Mouse (Mus musculus) T-helper 17 cell (primary cell): ENCODE measurements around the gene E130308A19Rik.

ENCODE experiments used
- in situ Hi-C, 2 experiments: fragments of 300-600 bp; cut with MboI, MseI; formaldehyde crosslinking; loops; 1 replicate in 1 of 2; 2 replicates in 1 of 2; pipeline ENCODE4 v1.15.1; 2025; ENCODE audit warnings: high pct_unique_total_duplicates in 2 of 2

The E130308A19Rik gene

DNA sequence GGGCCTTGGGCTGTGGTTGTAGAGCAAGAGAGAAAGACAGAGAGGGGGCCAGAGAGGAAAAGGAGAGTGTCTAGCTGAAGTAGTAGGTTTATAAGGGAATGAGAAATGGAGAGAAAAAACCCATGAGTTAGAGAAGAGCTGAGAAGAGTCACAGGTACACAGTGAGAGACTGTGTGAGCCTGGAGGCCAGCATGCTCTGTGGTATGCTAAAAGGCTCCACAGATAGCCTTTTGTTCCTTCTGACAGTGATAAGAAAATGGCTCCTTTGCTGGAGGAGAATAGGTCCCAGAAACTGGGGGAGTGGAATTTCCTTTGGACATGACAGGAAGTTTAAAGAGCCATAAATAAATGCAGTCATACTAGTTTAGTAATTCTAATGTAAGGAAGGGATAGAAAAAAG is 13.2 kb downstream of the E130308A19Rik start:
- in situ Hi-C loops, result loop anchor here in 1 of 2 experiments (5.0 kb wide), 1 partner anchor 68 kb away; no protein-coding TSS in a partner anchor

DNA sequence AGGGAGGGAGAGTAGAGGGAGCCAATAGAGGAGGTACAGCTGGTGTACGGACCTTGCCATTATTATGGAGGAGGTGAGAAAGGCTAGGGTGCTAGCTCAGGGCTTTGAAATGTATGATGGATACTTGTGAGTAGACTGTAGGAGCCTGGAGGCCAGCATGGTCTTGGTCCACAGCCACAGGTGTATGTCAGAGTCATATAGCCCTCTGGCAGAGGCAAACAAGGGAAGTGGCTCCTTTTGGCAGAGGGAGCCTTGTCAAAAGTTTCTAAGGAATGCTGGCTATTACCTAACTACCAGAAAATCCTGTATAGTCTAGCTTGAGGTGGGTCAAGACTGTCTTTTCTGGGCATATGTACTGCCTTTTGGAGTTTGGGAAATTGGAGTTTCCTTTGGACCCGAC is 14.7 kb downstream of the E130308A19Rik start:
- in situ Hi-C loops, result no loop called here

DNA sequence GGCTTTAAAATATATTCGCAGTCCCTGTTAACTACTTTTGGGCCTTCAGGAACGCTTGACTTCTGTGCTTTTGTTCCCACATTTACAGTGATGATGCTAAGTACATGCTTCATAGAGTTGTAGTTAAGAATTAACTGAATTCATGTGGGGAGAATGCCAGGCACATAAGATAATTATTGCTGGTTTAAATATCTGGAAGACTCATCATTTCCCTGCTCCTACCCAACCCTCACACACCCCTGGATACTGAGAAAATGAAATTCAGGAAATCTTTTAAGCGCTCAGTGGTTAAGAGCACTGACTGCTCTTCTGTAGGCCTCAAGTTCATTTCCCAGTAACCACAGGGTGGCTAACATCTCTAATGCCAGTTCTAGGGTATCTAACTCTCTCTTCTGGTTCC is 16.0 kb downstream of the E130308A19Rik start:
- in situ Hi-C loops, result no loop called here

DNA sequence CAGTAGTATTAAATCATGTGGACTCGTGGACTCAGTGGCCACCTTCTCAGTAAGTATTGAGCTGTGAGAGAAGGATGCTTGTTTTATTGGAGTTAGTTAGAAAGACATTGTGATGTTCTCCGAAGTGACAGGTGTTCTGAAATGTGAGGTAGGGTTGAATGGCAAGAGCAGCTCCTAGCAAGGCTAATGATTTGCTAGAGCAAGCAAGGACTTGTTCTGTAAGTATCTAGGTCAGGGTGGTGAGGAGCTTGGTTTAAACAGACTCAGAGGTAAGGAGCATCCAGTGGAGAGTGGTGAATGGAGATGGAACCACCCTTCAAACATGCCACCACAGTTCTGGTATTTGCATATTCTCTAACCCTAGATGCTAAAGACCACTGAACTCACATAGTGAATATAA is 16.6 kb downstream of the E130308A19Rik start:
- in situ Hi-C loops, result no loop called here

DNA sequence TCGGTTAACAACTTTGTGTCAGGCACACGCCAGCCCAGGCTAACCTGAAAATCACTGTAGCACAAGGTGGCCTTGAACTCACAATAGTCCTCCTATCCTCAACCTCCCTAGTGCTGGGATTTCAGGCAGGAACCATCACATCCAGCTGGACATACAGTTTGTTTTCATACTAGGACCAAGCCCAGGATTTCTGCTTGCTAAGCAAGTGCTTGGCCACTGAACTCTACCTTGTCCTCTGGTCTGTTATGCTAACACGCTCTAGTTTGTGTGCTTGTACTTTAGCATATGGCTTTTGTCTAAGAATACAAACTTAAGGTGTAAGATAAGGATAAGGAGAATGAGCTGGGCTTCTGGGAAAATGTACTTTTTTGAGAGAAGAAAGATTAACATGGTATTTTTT is 18.4 kb downstream of the E130308A19Rik start:
- in situ Hi-C loops, result no loop called here

DNA sequence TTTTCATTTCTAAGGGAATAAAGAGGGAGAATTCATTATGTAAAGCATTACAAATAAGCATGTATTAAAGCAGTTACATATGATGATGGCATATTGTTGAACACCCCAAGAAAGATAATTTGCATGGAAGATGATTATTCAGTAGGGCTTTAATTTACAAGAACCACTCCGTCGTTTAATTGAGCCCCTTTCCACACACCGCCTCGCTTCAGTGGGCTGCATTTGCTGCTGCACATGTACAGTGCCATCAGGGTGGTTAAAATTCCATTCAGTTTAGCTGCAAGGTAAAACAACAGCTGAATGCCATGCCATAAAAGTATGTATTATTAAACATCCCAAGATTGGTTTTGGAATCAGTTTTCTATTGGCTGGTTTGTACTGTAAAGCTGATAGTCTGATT is 19.0 kb downstream of the E130308A19Rik start:
- in situ Hi-C loops, result no loop called here

DNA sequence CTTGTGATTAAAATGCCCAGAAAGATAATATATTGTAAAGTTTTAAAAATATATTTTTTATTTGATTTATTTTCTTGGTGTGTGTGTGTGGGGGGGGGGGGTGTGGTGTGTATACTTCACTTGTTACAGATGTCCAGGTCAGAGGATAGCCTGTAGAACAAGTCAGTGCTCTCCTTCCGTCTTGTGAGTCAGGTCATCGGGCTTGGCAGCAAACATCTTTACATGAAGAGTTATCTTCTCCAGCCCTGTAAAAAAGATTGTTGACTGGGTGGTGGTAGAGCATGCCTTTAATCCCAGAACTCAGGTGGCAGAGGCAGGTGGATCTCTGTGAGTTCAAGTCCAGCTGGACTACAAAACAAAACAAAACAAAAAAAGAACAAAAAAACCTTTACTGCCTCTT is 19.6 kb downstream of the E130308A19Rik start:
- in situ Hi-C loops, result no loop called here

DNA sequence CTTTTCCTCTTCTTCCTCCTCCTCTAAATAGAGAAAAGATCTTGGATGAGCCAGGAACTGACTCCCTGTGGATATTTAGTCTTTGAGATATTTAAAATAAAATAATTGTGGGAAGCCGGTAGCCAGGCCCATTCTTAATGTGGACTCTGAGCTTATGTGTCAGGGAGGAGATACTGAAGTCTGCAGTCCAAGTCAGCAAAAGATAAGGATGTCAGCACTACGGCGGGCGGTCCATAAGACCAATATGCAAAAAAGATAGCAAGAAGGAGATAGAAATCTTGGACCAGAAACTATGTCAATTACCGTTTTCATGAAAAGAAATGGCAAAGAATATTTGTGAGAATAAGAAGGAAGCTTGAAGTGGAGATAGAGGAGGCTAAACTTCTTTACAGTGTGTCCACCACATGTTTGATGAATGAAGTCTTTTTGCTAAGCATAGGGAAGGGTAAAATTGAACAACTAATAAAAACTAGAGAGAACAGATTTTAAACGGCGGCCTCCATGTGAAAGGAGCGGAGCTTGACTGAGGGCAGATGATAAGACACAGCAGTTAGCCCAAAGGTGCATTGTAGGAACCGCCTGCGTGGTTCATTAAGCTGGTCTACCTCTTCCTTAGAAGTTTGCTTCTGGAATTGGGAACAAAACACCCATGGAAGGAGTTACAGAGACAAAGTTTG is 20.1 kb downstream of the E130308A19Rik start:
- in situ Hi-C loops, result no loop called here

DNA sequence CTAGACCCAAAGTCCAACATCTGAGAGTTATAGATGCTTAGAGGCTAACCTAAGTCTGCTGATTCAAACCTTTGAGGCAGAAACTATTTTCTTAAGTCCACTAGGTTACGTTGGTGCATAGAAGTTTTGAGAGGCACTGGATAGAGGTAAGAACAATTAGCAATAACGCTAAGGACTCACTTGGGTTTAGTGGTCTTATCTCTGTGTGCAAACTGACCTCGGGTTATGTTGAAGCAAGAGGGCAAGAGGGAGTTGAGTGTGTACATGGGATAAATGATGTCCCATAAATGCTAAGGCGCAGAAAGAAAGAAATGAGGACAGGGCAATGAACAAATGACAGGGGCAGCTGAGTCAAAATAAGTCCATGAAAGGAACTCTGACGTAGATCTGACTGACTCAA is 23.1 kb downstream of the E130308A19Rik start:
- in situ Hi-C loops, result no loop called here

DNA sequence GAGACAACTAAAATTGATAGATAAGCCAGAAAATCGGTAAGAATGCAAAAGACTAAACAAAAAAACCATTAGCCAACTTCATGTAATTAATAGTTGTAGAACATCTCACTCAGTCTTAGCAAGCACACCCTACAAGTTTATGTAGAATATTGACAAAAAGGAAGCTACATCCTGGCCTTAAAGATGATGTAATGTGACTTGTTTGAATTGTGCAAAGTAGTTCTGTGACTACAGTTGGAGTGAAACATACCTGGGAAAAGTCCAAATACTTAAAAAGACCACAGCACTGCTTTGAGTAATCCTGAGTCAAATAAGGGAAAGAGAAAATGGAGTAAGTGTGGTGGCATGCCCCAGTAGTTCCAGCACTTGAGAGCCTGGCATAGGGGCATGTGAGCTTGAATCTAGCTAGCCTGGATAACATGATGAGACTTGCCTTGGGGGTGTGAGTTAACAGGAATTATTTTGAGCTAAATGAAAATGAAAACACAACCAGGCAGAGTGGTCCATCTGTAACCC is 26.2 kb downstream of the E130308A19Rik start:
- in situ Hi-C loops, result no loop called here

DNA sequence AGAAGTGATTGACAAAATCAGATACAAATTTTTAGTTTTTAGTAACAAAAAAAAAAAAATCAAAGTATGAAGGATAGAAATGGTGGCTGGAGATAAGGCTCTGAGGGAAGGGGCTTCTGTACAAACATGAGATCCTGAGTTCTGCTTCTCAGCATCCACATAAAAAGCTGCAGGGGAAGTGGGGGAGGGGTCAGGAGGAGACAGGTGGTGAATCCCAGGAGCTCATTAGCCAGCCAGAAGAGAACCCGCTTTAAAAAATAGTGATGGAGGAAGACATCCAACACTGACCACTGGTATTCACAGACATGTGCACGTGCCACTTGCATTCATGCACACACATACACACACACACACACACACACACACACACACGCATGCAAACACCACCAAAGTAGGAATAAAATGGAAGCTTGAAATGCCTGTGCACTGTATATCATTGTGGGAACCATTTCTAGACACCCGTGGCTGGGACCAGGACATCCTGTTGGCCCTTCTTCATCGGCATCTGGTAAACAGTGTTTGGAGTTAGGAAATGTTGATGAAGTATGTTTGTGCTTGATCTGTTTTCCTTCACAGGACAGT is 30.1 kb downstream of the E130308A19Rik start:
- in situ Hi-C loops, result no loop called here

DNA sequence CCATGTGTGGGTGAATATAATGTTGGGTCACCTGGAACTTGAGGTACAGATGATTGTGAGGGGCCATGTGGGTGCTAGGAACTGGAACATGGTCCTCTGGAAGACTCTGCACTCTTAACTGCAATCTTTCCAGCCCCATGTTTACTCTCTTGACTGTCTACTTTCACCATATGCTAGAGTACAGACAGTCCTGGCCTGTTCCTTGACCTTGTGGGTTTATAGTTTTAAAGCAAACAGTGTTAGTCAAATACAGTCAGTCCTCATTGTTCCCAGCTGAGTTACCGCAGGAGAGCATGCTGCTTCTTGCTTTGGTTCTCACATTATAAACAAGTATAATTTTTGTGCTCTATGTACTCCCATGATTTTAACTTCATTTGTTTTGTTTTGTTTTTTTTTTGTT is 36.2 kb downstream of the E130308A19Rik start:
- in situ Hi-C loops, result no loop called here

DNA sequence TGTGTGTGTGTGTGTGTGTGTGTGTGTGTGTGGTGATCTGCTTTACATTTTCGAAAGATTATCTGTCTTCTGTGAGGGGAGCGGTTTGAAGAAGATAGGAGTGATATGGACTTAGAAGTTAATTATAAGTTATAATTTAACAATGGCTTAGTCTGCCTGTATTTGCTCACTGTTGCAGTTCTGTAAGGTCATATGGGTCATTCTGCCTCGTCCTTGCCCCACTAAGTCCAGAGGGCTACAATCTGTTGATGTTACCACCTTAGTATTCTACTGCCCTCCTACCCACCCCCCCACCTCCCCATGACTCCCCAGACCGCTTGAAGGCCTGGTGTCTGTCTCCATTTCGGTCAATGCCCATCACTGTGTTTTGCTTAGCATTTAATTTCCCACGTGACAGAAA is 37.4 kb downstream of the E130308A19Rik start:
- in situ Hi-C loops, result no loop called here

DNA sequence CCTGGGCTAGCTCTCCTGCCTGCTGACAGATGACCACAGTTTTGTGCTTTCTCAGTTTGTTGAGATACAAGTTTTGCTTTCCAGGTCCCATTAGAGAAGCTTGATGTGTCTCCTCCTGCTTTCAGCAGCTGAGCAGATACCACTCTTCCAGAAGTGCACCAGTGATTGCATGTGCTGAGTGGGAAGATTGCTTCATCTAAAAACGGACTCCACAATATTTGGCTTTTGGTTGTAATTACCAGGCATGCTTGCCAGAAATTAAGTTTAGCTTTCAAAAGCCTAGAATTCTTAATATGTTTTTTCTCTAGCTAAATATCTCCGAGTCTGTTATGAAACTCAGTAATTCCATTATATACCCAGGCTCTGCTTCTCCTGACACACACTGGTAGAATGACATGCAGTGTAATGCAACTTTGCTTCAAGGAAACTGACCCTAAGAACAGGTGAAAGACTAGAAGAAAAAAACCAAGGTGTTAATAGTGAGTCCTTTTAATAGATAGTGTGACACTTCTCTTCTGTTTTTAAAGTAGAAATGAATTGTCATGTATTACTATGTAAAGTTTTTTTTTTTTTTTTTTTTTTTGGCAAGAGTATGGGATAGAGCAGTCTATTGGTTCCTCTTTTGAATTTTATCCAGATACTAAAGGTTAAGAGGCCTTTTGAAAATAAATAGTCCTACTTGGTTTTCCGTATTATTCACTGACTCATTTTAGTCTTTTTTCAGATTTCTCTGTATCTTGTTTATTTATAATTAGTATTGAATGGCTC is 40.7 kb downstream of the E130308A19Rik start:
- in situ Hi-C loops, result no loop called here

DNA sequence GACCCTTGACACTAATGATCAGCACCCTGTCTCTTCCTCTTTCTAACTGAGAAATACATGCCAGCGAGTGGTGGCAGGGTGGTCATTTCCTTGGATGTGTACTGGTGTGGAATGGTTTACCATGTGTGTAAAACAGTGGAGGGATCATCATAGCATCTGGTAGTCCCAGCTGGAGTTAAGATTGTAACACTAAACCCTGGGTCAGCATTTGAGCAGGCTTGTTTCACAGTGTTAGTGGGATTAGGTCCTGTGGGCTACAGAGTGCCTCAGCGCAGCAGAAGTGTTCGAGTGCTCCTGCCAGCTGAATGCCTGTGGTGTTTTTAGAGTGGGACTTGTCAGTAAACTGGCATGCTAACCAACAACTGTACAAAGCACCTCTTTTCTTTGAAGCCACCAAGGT is 42.0 kb downstream of the E130308A19Rik start:
- in situ Hi-C loops, result no loop called here

DNA sequence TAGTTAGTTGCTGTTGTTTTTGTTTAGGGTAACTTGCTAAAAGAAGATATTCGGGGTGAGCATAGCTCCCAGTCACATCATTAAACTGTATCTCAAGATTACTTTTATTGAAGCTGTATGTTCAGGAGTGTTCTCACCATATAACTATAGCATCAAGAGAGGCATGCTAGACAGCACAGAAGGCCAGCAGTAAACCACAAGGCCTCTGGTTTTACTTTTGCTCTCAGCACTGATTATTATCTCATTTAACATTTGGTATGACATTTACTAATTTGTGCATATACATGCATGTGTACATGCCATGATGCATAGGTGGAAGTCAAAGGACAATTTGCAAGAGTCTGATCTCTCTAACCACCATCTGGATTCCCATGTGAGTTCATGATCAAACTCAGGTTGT is 43.1 kb downstream of the E130308A19Rik start:
- in situ Hi-C loops, result no loop called here

DNA sequence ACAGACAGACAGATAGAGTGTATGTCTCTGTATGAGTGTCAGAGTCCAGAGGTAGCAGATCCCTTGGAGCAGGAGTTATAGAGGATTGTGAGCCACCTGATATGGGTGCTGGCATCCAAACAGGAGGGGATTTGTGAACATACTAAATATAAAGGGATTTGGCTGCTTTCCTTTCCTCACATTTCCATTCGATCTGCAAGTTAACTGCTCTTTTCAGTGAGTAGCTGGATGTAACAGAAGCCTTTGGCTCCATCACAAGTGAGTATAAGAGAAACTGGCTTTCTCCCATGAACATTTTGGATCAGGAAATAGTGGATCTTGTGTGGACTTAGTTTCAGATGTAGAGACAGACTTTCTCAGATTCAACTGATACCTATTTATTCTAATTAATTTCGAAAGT is 44.0 kb downstream of the E130308A19Rik start:
- in situ Hi-C loops, result no loop called here

DNA sequence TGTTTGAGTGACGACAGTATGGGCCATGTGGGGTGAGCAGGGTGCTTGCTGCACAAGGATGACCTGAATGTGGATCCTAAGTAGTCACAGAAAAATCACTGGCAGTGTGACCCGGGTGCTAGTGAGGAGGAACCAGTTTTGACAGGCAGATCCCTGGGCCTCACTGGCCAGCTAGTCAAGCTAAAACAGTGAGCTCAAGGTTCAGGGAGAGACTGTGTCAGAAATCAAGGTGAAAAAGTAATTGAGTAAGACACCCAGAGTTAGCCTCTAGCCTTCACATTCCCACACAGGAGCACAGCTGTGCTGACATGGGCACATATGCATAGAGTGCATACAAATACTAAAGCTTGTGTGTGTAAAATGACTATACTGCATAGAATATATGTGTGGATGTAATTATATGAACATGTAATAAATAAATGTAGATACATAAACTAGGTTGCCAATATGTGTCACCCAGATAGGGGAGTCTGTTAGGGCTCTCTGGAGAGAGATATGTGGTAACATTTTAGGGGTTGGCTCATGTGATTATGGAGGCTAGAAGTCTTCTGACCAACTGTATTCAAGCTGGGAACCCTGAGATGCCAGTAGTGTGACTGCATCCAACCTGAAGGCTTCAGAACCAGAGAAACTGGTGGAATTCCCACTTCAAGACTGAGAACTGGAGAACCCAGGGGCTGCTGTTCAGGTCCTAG is 47.6 kb downstream of the E130308A19Rik start:
- in situ Hi-C loops, result no loop called here

DNA sequence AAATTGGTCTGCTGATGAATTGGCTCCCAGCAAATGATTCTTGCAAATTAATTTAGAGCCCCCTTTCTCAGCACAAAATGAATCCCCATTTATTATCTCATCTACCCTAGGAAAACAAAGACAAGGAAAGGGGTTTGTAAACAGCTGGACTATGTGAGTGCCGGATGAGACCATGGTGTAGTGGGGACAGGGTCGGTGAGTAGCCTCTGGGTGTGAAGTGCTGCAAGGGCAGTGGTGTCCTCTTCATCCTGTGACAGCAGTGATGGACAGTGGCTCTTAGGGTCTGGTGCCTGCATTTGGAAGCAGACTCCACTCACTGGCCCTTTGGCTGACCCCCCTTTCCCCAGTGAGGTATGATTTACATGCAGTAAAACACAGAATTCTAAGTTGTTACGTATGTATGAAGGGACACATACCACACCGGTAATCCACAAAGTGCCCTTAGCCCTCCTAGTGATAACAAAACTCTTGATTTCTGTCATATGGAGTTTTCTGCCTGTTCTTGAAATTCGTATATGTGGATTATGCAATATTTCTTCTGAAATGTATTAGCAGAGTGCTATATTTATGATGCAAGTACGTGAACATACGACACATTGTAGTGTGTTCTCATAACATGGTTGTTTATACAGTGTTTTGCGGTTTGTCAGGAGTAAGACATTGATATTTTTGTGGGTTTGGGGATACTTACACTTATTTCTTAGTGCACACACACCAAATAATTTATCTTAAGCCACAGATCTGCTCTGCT is 49.1 kb downstream of the E130308A19Rik start:
- in situ Hi-C loops, result no loop called here

DNA sequence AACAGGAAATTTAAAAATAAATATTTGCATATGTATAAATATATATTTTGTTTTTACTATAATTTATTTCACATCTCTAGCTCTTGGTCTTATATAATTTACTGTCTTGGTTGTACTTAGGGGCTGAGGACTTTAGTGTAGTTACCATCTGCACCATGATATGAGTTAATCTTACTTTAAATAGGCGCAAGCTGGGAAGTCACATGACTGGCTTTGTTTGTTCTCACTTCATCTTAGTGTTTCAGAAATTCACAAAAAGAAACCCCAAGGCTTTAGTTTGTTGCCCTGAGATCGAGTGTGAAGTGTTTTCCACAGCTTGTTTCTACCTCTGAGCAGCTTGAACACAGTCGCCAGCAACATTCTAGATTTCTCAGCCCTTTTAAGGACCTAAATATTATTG is 49.7 kb downstream of the E130308A19Rik start:
- in situ Hi-C loops, result no loop called here

DNA sequence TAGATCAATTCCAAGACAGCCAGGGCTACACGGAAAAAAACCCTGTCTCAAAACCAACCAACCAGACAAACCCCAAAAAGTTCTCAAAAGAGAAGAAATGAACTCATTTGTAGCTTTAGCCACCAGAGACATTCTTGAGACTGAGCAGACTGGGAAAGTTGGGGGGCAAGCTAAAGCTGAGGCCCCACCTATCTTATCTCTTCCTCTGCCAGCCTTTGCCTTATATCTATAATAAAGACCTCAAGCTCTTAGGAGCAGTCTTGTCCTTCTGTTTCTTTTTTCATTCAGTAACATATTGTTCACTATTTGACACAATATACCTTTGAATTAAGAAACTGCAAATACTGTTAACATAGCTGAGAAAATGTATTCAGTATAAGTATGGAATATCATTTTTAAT is 55.4 kb downstream of the E130308A19Rik start:
- in situ Hi-C loops, result no loop called here
